Comparison of ENCODE assay signal across 9 mouse cellular contexts in the genomic region with DNA sequence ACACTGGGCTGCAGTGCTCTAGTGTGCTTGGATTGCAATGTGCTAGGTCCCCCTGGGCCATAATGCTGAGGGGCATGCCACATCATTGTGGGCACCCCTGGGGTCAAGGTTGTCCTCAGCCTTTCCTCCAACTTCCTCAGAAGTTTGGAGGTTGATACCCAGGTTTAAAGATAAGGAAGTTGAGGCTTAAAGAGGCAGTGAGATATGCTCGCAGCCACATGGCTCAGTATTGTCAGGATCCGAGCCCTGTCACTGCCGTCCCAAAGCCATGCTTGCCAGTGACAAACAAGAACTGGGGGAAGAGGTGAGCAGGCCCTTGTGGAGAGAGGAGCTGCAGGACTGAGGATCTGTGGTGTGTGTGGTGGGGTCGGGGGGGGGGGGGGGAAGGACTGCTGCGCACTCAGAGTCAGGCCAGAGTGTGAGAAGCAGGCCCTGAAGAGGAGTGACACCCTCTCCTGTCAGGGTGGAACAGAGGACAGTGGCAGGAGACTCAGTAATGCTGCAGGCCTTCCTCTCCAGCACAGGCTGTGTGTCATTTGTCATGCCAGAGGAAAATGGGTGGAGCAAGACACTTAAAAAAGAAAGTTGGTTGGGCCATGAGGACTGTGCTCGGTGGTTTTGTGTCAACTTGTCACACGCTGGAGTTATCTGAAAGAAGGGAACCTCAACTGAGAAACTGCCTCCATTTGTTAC.
DNase-seq lines count a peak whose midpoint lies in the region; ATAC-seq and TF ChIP-seq lines count a peak whose summit lies in the region.
"Had no signal": no experiment of that assay in that cellular context is flagged by ENCODE, and none has a peak within 500 bp of the region (broad histone marks: within the 10 kb centered on the region; RNA-seq: fewer than 3 reads in every experiment).

No protein-coding gene starts in this region.

- H3K4me3 ChIP-seq in kidney, postnatal 0 days (replicated peaks; ENCODE audit: low read depth, low read length) = no peak overlapping the region
- H3K4me3 ChIP-seq: left cerebral cortex, adult 2 months had no signal

- H3K9me3 ChIP-seq in kidney, postnatal 0 days (replicated peaks; ENCODE audit: low read length) = no peaks in the 10 kb centered on the region

- peak overlapping the region; percentile 65 for H3K27ac ChIP-seq in kidney, postnatal 0 days
- H3K27ac ChIP-seq: left cerebral cortex, adult 2 months had no signal

- DNase-seq in kidney, postnatal 0 days (ENCODE audit: low spot score) = peak; percentile 29
- DNase-seq in kidney, adult 18-20 months = no peak
- DNase-seq in heart, postnatal 10 days = peak; percentile 44 to 45
- peak; percentile 20 for DNase-seq in naive thymus-derived CD4-positive, alpha-beta T cell, adult 2 months (ENCODE audit: low read depth)
- no peak for DNase-seq in layer of hippocampus, adult 9-10 months (ENCODE audit: low spot score)
- DNase-seq in urinary bladder, postnatal 14 days (ENCODE audit: low spot score) = no peak
- DNase-seq: gastrocnemius, postnatal 14 days had no signal

- intact Hi-C loops in heart, postnatal 10 days (cut with DNase I) = no loop called here

- no peaks in the 10 kb centered on the region for H3K27me3 ChIP-seq in kidney, postnatal 0 days (ENCODE audit: insufficient read depth, low read length)

- 0 out of 2 replicates have a peak overlapping the region, but pooled peaks have one; percentile 10 for H3K4me2 ChIP-seq in kidney, postnatal 0 days (ENCODE audit: low read length)

- WGBS in kidney, postnatal 0 days = 52% methylated on average over 7 of the region's 7 CpGs

- no peaks in the 10 kb centered on the region for H3K36me3 ChIP-seq in kidney, postnatal 0 days (ENCODE audit: insufficient read depth, low read length)

- peaks cover 18% of the 10 kb centered on the region for H3K4me1 ChIP-seq in kidney, postnatal 0 days (replicated peaks; ENCODE audit: insufficient read depth, low read length)

- TF ChIP-seq CTCF in kidney, postnatal 0 days (IDR thresholded peaks at IDR 0.05; ENCODE audit: low read depth) = no peak

- no peak overlapping the region for H3K9ac ChIP-seq in kidney, postnatal 0 days (ENCODE audit: low read depth, low read length)

- no peak for ATAC-seq in kidney, postnatal 0 days (replicated peaks; ENCODE audit: low FRiP score, low read depth)
- ATAC-seq in common myeloid progenitor, adult 5-6 weeks (replicated peaks; ENCODE audit: low read depth, poor library complexity, severe bottlenecking) = peak; percentile 71

Comparison
In these comparisons a context has a peak if more than half of its experiments do, and no peak if none do; other contexts are left out.
1. DNase-seq: peak in kidney, postnatal 0 days (single experiment), heart, postnatal 10 days (2 of 2) and naive thymus-derived CD4-positive, alpha-beta T cell, adult 2 months (single experiment); none in kidney, adult 18-20 months (single experiment), layer of hippocampus, adult 9-10 months (single experiment) and urinary bladder, postnatal 14 days (single experiment).